Mouse (Mus musculus) kidney, adult 9 months (tissue): ENCODE results near the gene Ppp1r15a.

Experiments
- DNase-seq: peaks from one replicate; pipeline ENCODE4 v3.0.0; 2022

The Ppp1r15a gene

GRCm38 (mm10) chr7:45525809-45526473, at the start of gene Ppp1r15a, which contains the start of gene Plekha4:
Gene Ppp1r15a (minus strand): TSS chr7:45526268.
Gene Plekha4 (plus strand): TSS chr7:45526330.
- DNase-seq: peak; percentile 96

- DNase-seq: peak; percentile 88
Observed at GRCm38 (mm10) chr7:45574472-45575379, 48.7 kb upstream of the Ppp1r15a start.

GRCm38 (mm10) chr7:45573954-45574353, 47.9 kb upstream of the Ppp1r15a start:
- peak; percentile 61 for DNase-seq

GRCm38 (mm10) chr7:45571966-45572365, 45.9 kb upstream of the Ppp1r15a start:
- no peak for DNase-seq

GRCm38 (mm10) chr7:45570103-45570741, 44.2 kb upstream of the Ppp1r15a start, which contains the start of gene Bcat2:
Gene Bcat2 (plus strand): TSS chr7:45570153.
- DNase-seq: peak; percentile 69

GRCm38 (mm10) chr7:45568601-45569473, 42.8 kb upstream of the Ppp1r15a start:
- DNase-seq: no peak

- peak; percentile 98 for DNase-seq
Observed at GRCm38 (mm10) chr7:45567780-45568516, 41.9 kb upstream of the Ppp1r15a start.

DNA sequence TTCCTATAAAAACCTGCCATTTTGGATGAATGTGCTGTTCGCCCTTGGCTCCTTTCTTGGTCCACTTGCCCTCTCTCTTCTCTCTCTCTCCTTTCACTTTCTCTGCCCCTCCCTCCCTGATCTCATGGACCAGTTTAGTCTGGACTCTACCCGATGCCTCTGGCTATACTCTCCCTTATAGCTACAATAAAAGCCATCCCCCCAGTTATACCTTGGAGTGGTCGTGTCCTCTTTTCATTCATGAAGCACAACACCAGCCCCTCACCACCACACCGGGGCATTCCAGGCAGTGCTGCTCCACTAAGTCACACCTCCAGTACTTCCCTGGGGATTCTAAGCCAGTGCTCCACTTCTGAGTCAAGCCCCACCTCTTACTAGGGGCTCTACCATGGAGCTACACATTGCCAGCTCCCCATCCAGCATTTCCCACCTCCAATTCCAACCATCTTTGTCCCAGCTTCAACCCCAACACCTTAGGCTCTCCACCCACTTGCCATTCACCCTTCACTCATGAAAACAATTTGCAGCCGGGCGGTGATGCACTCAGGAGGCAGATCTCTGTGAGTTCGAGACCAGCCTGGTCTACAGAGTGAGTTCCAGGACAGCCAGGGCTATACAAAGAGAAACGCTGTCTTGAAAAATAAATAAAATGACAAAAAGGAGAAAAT, 41.2 kb upstream of the Ppp1r15a start:
- no peak for DNase-seq

DNA sequence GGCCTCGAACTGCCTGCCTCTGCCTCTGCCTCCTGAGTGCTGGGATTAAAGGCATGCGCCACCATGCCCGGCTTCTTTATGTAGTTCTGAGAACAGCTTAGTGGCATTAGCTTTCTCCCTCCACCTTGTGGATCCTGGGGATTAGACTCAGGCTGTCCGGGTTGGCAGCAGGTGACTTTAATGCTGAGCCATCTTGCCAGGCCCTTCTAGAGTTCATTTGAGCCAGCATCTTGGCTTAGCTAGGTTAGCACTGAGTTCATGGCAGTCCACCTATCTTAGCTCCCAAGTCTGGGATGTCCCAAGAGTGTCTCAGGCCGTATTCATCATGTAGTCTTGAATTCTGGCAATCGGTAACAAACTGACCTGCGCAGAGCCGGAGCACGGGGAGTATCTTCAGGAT, 39.4 kb upstream of the Ppp1r15a start:
- DNase-seq: no peak

DNA sequence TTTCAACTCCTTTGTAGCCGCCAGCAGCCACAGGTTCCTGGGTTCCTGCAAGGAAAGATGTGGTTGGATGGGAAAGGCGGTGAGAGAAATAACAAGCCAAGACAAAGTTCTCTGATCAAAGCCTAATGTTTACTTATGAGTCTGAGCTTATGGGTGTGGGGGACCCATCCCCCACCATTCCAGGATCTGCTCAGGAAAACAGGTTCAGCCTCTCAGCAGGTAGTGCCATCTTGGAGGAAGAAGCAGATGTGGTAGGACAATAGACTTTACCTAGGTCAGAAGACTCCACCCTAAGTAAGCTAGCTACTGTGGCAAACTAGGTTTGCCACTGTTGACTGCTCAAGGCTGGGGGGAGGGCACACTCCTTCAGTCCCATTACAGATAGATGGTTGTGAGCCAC, 38.7 kb upstream of the Ppp1r15a start:
- DNase-seq: no peak

- DNase-seq: no peak
Observed at GRCm38 (mm10) chr7:45561624-45562520, 35.8 kb upstream of the Ppp1r15a start.

DNA sequence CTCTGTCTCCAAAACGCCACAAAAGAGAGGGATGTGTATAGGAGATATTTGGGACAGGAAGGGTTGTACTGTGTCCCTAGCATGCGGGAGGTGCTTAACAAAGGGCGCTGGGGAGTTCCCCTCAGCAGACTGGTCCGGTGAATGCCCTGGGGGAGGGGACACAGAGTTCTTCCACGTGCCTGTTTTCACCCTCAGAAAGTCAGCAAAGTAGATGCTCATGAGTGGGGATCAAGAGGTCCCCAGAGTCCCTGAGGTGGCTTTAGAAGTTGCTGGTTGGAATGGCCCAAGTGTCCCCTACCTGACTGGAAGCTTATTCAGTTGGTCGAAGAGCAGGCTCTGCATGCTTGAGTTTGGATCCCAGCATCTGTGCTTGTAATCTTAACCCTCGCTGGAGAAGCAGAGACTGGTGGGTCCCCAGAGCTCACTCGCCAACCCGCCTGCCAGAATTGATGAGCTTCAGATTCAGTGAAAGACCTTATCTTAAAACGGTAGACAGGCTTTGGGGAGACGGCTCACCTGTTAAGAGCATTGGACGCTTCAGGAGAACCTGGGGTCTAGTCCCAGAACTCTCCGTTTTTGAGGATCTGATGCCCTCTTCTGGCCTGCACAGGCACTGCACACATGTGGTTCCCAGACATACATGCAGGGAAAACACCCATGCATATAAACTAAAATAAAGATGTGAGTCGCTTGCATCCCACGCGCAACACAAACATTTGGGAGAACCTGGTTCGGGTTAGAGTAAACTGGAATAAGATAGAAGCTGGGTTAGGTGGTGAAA, 35.0 kb upstream of the Ppp1r15a start:
- DNase-seq: peak; percentile 88

DNA sequence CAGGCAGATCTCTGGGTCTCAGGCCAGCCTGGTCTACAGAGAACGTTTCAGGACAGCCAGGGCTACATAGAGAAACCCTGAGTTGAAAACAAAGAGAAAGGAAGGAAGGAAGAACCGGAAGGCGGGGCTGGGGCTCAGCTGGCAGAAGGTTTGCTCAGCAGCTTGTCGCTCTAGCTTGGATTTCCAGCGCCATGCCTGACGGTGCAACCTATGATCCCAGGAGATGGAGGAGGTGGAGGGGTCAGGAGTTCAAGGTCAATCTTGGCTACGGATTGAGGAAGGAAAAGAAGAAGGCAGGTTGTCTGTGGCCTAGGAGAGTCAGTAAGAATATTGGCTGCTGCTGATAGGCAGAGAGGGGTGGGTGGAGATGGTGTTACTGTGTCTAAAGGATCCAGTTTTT, 34.2 kb upstream of the Ppp1r15a start:
- no peak for DNase-seq

- DNase-seq: no peak
Observed at GRCm38 (mm10) chr7:45558907-45559306, 32.8 kb upstream of the Ppp1r15a start.

- DNase-seq: peak; percentile 88
Observed at GRCm38 (mm10) chr7:45555787-45556186, 29.7 kb upstream of the Ppp1r15a start.

GRCm38 (mm10) chr7:45554744-45555143, 28.7 kb upstream of the Ppp1r15a start, which contains the start of gene Hsd17b14:
Gene Hsd17b14 (plus strand): TSS chr7:45554893.
- DNase-seq: no peak

GRCm38 (mm10) chr7:45553990-45554389, 27.9 kb upstream of the Ppp1r15a start:
- no peak for DNase-seq

- no peak for DNase-seq
Observed at GRCm38 (mm10) chr7:45553519-45553918, 27.5 kb upstream of the Ppp1r15a start.

DNA sequence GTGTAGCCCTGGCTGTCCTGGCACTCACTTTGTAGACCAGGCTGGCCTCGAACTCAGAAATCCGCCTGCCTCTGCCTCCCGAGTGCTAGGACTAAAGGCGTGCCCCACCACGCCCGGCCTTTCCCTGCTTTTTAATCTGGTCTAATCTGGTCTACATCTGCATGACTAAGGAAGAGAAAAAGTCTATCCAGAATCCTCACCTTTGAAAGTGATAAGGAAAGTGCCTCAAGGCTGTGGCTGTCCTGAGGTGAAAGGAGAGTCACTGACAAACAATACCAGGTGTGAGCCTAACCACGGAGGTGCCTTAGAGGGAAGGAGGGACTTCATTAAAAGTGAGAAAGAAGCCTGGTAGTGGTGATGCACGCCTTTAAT, 25.4 kb upstream of the Ppp1r15a start:
- no peak for DNase-seq
